Mouse (Mus musculus) T-cell, adult 2 months (primary cell): ENCODE results near the gene Cask.

Experiments
- DNase-seq: peaks from one replicate; pipeline ENCODE4 v3.0.0; 2022; ENCODE audit warnings: low spot score

Cask gene

DNA sequence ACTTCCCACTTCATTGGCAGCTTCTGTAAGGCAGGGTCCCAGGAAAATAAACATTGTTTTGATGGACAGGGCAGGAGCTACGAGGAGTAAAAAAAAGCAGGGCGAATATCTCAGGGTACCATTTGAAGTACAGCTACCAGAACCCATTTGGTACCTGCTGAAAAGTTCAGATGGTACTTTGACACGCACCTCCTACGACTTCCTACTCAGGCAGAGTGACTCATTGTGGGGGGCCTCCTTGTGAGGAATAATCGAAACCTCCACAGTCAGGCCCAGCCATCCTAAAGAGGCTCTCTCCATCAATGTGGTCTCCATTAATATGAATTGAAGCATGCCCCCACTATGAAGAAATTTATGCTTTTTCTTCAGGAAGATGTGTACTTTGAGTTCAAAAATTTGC lies 228.5 kb downstream of the Cask start:
- DNase-seq, result no peak

DNA sequence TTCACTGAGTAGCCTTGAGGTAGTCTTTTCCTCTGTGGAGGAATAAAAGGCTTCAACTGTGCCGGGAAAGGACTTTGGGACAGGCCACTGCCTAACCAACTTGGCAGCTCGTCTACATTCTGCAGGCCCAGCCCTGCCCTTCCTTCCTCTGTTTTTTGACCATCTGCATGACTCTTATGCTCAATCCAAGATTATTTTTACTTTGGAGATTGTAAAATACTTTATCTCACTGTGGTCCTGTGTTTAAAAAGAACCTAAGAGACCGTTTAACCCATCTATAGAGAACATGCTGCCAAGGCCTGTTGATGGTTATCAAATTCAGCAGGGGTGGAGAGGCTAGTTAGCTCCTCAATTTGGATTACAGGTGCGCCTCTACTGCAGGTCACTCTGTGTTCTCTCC lies 229.7 kb downstream of the Cask start:
- DNase-seq, result no peak

DNA sequence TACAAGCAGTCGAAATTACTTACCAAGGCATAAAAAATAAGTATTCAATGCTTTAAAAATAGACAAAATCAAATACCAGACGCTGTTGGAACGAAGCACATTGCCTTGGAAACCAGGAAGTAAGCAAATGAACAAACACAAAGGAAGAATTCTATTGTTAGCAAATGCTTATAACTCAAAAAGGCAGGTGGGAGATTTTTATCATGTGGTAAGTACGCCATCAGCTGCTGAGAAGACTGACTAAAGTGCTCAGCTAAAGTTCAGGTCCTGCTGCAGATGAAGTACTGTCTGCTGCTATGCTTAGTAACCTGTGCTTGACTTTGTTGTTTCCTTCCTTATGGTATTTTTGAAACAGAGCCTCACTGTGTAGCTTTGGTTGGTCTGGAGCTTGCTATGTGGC lies 232.7 kb downstream of the Cask start:
- DNase-seq, result peak; percentile 10

DNA sequence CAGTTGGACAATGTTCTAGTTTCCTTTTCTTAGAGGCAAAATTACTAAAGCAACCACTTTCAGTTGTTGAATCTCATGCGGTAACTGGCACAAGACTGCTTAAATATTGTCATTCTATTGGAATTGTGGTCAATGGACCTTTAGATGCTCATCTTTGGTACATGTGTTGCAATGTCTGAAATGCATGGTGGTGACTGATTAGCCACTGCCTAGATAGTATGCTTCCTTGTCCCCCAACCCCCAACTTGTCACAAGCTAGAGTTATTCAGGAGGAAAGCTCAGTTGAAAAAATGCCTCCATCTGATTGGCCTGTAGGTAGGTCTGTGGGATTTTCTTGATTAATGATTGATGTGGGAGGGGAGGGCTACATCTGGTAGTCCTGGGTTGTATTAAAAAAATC lies 233.9 kb downstream of the Cask start:
- no peak for DNase-seq

DNA sequence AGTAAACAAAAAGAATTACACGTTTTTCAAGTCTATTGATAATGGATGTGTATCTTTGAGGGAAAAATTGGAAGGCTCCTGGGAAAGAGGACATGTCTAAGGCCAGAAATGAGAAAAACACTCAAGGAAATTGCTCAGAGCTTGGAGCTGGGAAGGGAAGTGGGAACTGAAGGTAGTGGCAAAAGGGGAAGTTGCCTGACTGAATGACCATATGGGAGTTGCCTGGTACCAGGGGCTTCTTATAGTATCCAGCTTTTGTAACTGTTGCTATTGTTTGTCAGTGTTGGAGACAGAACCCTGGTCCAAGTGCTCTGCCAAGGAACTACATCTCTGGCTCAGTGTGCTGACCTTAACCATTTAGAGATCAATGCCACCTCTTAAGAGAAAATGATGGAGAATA lies 234.4 kb downstream of the Cask start:
- DNase-seq, result no peak

DNA sequence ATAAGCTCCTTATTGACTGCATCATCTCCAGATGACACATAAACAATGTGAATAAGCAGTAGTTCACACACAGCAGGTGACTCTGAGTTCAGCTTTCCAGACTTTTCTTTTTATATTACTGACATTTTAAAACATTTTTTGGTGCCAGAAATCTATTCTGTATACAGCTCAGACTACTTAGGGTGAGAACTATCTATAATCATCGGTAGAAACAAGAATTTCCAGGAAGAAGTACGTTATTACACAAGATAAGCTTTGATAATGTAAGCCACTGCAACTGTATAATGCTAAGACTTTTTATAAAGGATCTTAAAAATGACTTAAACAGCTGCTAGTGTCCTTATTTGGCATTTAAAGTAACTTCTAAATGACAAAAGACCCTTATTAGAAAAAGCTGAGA lies 239.1 kb downstream of the Cask start:
- DNase-seq, result no peak

DNA sequence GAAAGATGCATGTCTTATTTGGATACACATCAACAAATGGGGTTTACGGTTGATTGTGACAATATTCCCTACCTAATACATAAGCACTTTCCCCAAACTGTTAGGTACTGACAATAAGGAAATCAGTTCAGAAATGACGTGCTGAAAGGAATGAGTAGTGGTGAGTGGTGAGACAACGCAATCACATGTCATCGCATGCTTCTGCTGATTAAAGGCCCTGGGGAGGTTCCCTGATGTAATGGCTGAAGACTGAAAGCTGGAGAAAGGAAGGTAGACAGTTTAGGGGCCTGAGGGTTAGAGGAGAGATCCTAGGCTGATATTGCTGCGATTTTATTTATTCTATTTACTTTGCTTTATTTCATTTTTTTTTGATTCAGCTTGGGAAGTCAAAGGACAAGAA lies 240.1 kb downstream of the Cask start:
- DNase-seq, result no peak

DNA sequence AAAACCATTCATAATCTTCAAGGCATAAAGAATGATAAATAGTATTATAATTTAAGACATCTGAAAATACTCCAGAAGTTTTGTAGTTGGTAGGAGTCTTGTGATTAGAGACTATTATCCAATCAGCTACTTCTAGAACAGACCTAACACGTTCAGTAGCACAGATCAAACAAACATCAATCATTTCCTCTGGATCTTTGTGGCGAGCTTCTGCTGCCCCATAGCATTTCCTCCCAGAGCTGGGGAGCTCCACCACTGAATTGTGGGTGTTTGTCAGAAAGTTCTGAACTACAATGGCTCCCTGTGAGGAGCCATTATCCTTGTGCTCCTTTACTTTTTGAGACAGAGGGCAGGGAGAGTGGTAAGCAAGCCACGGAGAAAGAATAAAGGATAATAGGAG lies 243.4 kb downstream of the Cask start:
- DNase-seq, result peak; percentile 27

DNA sequence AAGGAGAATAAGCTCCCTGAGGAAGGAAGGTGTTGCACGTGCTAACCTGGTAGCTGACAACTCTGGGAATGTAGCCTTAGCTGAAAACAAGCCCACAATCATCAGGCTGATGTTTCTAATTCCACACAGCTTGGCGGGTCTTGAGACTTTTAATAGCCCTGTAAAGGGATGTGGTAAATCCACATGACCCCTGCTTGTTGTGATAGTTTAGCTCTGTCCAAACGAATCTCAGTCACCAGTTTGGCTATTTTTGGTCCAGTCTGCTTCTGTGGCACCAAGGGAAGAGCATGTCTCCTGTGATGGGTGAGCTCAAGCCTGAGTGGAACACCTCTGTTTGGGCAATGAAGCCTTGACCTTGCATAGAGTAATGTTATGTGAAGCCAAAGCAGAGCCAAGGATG lies 244.4 kb downstream of the Cask start:
- DNase-seq, result no peak

DNA sequence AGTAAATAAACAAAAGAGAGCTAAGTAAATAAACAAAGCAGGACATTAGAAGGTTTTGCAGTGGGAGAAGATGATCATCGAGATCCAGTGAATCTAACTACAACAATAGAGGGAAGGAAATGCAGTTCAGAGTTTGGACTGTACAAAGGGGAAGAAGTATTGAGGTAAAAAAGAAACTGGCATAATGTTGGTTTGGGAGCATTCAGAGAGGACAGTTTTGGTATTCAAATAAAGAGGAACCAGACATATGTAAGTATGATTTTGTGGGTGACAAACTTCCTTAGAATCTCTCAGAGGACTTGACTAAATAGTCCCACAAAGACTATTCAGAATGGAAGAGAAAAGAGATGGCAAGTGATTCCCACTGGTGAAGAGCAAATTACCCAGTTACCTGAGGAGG lies 251.2 kb downstream of the Cask start:
- DNase-seq, result no peak

DNA sequence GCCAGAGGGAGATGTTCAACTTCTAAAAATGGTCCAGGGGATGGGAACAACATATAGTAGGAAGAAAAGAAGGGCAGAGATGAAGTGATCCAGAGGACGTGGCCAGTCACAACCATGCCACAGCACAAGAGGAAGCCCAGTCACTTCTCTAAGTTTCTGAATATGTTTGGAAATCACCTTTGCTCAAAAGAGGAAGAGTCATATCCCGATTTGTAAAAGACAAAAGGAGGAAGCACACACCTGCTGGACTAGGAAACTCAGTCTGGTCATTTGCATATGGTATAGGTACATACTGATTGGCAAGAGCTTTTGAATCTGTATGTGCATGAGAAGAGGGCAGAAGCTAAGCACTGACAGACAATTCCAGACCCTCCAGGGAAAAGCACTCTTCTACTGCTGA lies 251.8 kb downstream of the Cask start:
- DNase-seq, result no peak

DNA sequence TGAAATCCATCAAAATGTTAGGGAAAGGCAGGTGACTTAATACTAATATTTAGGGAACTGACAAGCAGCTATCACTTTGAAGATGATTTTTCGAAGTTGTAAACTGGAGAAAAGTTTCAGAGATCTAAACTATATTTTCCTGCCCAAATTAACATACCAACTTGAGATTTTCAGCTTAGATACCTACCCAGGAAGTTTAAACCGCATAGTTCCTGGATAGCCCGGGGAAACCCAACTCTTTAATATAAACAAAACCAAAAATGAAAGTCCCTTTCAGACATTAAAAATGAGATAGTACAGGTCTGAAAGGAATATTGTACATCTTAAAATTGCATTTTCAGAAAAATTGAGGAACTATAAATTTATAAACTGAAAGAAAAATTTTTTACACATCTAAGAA lies 273.5 kb downstream of the Cask start:
- DNase-seq, result peak; percentile 24

DNA sequence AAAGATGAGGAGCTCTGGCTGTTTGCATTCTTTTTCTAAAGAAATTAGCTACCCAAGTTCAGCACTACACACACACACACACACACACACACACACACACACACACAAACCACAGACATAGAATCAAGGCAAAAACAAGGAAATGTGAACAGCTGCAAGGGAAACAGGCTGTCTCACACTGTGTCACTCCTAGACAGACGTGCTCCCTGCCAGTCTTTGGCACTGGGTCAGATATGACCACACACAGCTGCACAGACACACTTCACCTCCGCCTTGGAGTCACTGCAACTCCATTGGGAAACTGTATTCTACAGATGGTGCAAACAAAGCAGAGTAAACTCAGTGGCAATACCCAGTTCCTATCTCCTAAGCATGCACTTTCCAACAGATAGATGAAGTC lies 274.6 kb downstream of the Cask start:
- peak; percentile 43 for DNase-seq

DNA sequence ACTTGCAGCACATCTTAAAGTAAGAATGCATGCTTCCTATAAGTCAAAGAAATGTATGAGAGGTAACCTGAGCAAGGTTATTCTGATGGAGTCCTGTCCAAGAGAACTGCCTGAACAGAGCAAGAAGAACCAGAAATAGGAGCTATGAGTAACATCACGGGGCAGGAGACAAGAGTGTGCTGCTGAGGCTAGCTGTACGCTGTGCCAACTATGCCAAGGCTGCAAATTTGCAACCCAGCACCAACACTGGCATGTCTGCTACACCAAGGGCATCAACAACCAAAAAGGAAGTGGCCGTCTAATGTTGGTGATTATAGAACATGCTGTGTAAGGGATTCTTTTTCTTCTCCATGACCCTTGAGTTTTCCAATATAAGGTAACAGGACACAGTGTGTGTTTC lies 276.3 kb downstream of the Cask start:
- no peak for DNase-seq

DNA sequence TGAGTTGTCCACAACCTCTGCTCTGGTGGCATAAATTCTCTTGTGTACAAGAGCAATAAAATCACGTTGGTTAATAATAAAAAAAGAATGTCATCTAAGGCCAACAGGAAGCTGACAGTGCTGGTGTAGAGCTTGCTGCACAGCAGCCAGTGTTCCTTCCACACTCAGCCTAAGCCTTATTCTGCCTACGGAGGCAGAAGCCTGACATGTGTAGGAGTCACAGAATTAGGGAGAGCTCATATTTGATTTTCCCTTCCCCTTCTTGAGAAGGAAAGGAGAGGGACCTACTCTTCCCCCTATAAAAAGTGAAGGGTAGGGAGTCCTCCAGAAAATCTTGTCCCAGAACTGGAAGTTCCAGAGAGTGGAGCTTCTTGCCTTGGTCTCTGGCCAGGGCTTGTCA lies 276.9 kb downstream of the Cask start:
- DNase-seq, result no peak

DNA sequence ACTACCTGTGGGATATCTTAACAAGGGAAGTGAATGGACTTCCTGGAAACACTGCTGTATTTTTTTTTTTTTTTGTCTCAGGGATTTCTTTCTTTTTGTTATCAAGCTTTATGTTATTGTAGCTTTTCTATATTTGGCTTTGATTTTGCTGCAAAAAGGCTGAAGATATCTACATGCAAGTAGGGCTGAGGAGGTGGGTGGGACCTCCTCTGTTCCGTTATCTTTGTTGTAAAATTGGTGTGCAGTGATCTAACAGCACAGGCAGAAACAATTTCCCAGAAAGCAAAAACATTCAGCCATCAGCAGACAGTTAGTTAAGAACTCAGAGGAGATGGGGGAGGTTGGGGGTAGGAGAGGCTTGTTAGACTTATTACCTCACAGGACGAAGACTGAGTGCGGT lies 296.7 kb downstream of the Cask start:
- no peak for DNase-seq

DNA sequence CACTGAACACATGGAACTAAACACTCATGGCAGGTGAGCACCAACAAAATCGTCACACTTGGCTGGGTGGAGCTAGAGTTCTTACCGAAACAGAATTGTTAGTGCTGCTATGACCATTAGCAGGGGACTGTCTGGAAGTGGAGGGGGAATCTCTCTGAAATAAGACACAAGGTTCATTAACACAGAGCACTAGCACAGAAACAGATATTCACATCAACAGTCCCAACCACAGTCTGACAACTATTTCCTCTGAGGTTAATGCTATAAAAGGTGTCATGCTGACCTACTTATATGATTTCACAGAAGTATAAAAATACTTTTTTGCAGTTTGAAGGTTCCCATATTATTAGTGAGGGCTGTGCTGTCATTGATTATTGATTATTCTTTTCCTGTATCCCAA lies 298.9 kb downstream of the Cask start:
- no peak for DNase-seq

DNA sequence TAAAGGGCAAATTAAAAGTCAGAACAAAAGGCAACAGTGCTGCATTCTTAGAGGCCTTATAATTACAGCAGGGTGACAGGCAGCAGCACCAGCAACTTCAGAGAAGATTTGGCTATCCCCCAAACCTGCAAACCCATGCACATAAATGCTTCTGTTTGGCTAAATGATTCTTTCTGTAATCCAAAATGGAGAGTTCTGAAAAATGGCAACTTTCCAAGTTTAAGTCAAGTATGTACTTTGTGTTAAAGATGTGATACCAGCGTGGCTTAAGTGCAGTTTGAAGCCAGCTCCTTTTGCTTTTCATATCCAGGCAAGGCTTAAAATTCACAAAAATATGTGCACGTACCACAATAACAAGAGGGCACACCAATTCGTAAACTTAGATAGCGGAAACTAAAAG lies 299.6 kb downstream of the Cask start:
- no peak for DNase-seq

DNA sequence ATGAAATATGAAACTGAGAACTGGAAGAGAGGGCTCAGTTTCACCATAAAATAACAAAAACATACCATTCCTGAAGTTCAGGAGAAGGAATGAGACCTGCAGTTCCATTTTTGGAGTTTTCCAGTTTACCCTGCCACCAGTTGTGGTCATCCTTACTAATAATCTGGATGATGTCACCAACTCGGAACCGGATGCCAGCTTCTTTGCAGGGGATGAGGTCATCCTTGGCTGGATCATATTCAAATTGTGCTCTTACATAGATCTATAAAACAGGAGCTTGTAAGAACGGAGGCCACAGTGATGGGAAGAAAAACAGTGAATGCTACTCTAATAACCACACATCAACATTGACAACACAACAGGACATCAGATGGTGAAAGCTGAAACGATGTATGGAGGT lies 302.1 kb downstream of the Cask start:
- no peak for DNase-seq

DNA sequence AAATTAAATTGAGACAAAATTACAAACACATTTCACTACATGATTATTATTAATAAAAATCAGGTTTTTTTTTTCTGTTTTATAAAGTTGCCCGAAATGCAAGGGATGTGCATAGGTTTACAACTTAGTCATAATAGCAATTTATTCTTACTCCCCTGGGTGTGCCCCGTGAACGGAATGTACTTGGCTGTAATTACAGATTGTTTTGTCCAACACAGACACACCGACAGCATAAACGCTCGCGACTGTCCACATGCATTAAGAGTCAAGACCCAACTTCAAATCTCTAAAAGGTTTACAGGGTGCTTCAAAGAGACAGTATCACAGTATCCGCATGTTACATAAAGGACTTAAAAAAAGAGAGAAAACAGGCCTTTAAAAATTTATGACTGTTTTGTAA lies 329.9 kb downstream of the Cask start:
- DNase-seq, result no peak

DNA sequence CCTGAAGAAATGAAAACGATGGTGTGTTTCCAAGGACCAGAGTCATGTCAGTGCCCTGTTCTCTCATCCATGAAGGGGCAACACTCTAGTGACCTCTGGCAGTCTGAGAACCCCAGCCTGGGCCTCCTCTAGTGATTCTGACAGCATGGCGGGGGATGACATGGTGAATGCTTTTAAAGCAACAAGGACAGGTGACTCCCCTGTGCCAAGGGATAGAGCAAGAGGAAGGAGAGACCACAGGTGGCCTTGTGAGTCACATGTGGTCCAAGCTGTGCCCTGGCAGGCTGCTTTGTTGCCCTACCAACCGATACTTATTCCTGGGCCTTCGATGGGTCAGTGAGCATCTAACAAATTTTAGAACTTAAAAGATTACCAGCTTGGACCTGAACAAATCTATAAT lies 330.6 kb downstream of the Cask start:
- DNase-seq, result no peak

DNA sequence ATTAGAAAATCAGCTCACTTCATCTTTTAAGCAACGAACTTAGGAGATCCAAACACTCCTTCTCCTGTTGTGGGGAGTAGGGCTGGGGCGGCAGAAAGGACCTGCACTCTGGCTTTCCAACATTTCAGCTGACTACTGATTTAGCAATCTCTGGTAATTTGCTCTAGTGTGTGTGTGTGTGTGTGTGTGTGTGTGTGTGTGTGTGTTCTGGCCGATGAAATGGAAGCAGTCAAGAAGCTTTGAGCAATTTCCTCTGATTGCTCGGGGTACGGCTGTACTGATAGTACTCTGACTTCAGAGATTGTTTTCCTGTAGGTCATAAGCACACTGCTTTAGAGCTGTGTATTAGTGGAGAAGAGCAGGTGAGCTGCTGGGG lies 331.8 kb downstream of the Cask start:
- DNase-seq, result no peak

DNA sequence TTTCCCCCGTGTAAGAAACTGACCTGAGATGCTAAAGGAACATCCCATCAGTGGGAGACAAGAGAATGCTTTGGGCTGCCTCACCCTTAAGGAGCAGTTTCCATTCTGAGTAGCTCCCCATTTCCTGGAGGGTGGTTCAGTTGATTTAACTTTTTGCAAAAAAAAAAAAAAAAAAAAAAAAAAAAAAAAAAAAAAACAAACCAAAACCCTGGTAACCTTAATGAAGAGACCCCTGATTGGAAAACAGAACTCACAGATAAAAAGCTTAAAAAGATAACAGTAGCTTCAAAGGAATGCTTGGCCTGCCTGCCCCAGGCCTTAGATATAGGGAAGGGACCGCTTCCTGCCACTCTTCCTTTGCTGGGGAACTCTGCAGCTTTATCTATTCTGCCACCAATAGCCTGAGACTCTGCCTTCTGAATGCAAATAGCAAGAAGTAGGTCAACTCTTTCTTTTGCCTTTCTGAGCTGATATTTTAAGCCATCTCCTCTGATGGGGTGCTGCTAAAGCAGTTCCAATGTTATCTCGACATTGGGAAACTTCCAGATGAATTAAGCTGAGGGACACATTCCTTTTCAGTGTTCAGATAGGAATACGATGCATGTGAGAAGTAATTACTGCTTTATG lies 332.3 kb downstream of the Cask start:
- no peak for DNase-seq

DNA sequence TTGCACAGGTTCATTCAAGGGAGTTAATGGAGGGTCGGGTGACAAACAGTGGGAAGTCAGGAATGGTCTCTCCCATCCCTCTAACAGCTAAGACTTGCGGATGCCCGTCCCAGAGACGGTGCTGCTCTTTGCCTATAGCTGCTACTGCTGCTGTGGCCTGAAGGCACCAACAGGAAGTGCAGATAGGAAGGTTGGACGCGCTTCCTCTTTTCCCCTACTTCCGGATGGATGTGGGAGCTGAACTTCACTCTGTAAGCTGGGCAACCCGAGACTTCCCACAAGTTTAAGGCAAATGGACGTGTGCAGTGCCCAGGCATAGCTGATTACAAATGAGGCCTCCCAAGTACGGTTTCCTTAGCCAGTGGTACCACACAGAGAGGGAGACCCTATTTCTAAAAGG lies 333.1 kb downstream of the Cask start:
- DNase-seq, result no peak

DNA sequence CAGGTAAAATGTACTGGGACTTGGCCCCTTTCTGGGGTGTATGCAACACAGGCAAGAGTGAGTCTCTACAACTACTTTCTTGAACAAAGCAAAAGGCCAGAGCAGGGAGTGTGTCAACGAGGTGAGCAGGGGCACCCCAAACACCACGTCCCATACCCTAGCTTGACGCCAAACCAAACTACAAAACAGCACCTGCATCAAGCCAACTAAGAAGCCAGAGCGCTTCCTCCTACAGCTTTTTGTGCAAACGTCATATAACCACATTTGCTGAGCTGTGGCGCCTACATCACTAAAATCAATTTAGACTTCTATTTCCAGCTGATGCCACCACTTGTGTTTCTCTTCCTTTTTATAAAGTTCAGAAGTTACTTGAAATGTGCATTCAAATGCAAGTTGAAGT lies 334.7 kb downstream of the Cask start:
- DNase-seq, result peak; percentile 46
